Mouse (Mus musculus) lung, adult 2 months (tissue): Measurements from ENCODE around the gene Olfr1412.

Experiments
- CTCF ChIP-seq: fragments of 200-500 bp; IDR thresholded peaks from 2 replicates; pipeline ENCODE4 v1.5.1; 2011; ENCODE audit warnings: mild to moderate bottlenecking, low read length, control low read depth; ENCODE audit not compliant: insufficient read depth
- POLR2A ChIP-seq: fragments of 200-500 bp; IDR thresholded peaks from 2 replicates; pipeline ENCODE4 v1.6.1; 2011; ENCODE audit warnings: low read depth, mild to moderate bottlenecking, control low read depth, low read length, borderline replicate concordance; ENCODE audit errors: extremely low read depth

- TF ChIP-seq CTCF (no peak), POLR2A (no peak)
Observed at GRCm38 (mm10) chr1:92585479-92585878, at the start of gene Olfr1412.
